Mouse (Mus musculus): ENCODE results near the gene Tmem109. TPM values are rescaled to one million over a fixed set of nuclear protein-coding genes. Genes with fewer than 3 reads are reported as not detected.

The Tmem109 gene
- polyA plus RNA-seq, 1 experiment from 2014 or later = 78.7 TPM

Other genes with a start within 250 kb of the Tmem109 start
- gene Vwce, start 247.8 kb downstream of the Tmem109 start, polyA plus RNA-seq (2015; fragmentation: Nextera tagmentation; extraction: Ambion mirVana) = 4.8 and 5.5 TPM in 2 replicates
- gene Pga5, start 203.9 kb downstream of the Tmem109 start, polyA plus RNA-seq (2015; fragmentation: Nextera tagmentation; extraction: Ambion mirVana) = 0.71 and 0.78 TPM in 2 replicates
- 36.2 and 37.6 TPM in 2 replicates for gene Vps37c, start 193.3 kb downstream of the Tmem109 start, polyA plus RNA-seq (2015; fragmentation: Nextera tagmentation; extraction: Ambion mirVana)
- 0.17 TPM in 1 of 2 replicates, not detected in the other for gene Cd5, start 143.0 kb downstream of the Tmem109 start, polyA plus RNA-seq (2015; fragmentation: Nextera tagmentation; extraction: Ambion mirVana)
- gene Cd6, start 51.9 kb downstream of the Tmem109 start, polyA plus RNA-seq (2015; fragmentation: Nextera tagmentation; extraction: Ambion mirVana) = 0.23 and 0.38 TPM in 2 replicates
- 0.48 and 0.56 TPM in 2 replicates for gene Slc15a3, start 42.3 kb downstream of the Tmem109 start, polyA plus RNA-seq (2015; fragmentation: Nextera tagmentation; extraction: Ambion mirVana)
- 29.9 and 32.3 TPM in 2 replicates for gene Tmem132a, start 12.1 kb downstream of the Tmem109 start, polyA plus RNA-seq (2015; fragmentation: Nextera tagmentation; extraction: Ambion mirVana)
- gene Prpf19, start 13.2 kb upstream of the Tmem109 start, polyA plus RNA-seq (2015; fragmentation: Nextera tagmentation; extraction: Ambion mirVana) = 32.1 and 35.0 TPM in 2 replicates
- not detected in 2 replicates for gene Zp1, start 38.6 kb upstream of the Tmem109 start, polyA plus RNA-seq (2015; fragmentation: Nextera tagmentation; extraction: Ambion mirVana)
- 0.05 and 0.11 TPM in 2 replicates for gene Ptgdr2, start 55.2 kb upstream of the Tmem109 start, polyA plus RNA-seq (2015; fragmentation: Nextera tagmentation; extraction: Ambion mirVana)
- 25.6 and 29.4 TPM in 2 replicates for gene Ccdc86, start 67.3 kb upstream of the Tmem109 start, polyA plus RNA-seq (2015; fragmentation: Nextera tagmentation; extraction: Ambion mirVana)
- gene Ms4a10, start 92.7 kb upstream of the Tmem109 start, polyA plus RNA-seq (2015; fragmentation: Nextera tagmentation; extraction: Ambion mirVana) = 111 and 159 TPM in 2 replicates
- 0.31 and 0.37 TPM in 2 replicates for gene Ms4a15, start 111.2 kb upstream of the Tmem109 start, polyA plus RNA-seq (2015; fragmentation: Nextera tagmentation; extraction: Ambion mirVana)
- gene Ms4a18, start 136.0 kb upstream of the Tmem109 start, polyA plus RNA-seq (2015; fragmentation: Nextera tagmentation; extraction: Ambion mirVana) = 40.6 and 41.9 TPM in 2 replicates
- gene Ms4a8a, start 199.1 kb upstream of the Tmem109 start, polyA plus RNA-seq (2015; fragmentation: Nextera tagmentation; extraction: Ambion mirVana) = 37.6 and 39.5 TPM in 2 replicates
- gene 1700017D01Rik, start 248.9 kb upstream of the Tmem109 start, polyA plus RNA-seq (2015; fragmentation: Nextera tagmentation; extraction: Ambion mirVana) = not detected in 2 replicates